Mouse (Mus musculus) heart, embryonic 14.5 days (tissue): ENCODE measurements around the gene Spock1. TPM values are rescaled to one million over a fixed set of nuclear protein-coding genes. Genes with fewer than 3 reads are reported as not detected.

Experiments
- ATAC-seq: fragments of 200-750 bp; cut with Nextera tagmentation; 2 replicates; pipeline ENCODE4 v1.8.0; 2017; ENCODE audit warnings: low read depth, moderate TSS enrichment; ENCODE audit not compliant: insufficient number of reproducible peaks, insufficient read depth, low FRiP score
- H3K27ac ChIP-seq, 2 experiments: fragments of 200-500 bp in 1 of 2; fragments of 300-500 bp in 1 of 2; sonication (generic) in 1 of 2; replicated peaks in 1 of 2; 2 replicates each; pipeline ENCODE4 v1.5.1; 2012 to 2014; ENCODE audit warnings: low read depth in 2 of 2, low read length in 2 of 2, control low read depth in 1 of 2, mild to moderate bottlenecking in 1 of 2, mixed read lengths in 1 of 2; ENCODE audit not compliant: control insufficient read depth in 1 of 2, insufficient read depth in 1 of 2
- H3K27me3 ChIP-seq: fragments of 300-500 bp; sonication (generic); 2 replicates; pipeline ENCODE4 v1.6.1; 2014; ENCODE audit warnings: mild to moderate bottlenecking, low read length, control low read depth; ENCODE audit not compliant: control insufficient read depth, insufficient read depth
- H3K36me3 ChIP-seq: fragments of 300-500 bp; sonication (generic); 2 replicates; pipeline ENCODE4 v1.6.1; 2014; ENCODE audit warnings: mild to moderate bottlenecking, control low read depth, low read length, mixed read lengths; ENCODE audit not compliant: control insufficient read depth, insufficient read depth
- H3K4me1 ChIP-seq, 2 experiments: fragments of 200-500 bp in 1 of 2; fragments of 300-500 bp in 1 of 2; sonication (generic) in 1 of 2; 2 replicates each; pipeline ENCODE4 v1.6.1; 2012 to 2014; ENCODE audit warnings: low read length in 2 of 2, control low read depth in 1 of 2, mixed read lengths in 1 of 2; ENCODE audit not compliant: control insufficient read depth in 2 of 2, insufficient read depth in 2 of 2
- H3K4me2 ChIP-seq: fragments of 300-500 bp; sonication (generic); 2 replicates; pipeline ENCODE4 v1.6.1; 2014; ENCODE audit warnings: mild to moderate bottlenecking, low read length
- H3K4me3 ChIP-seq, 2 experiments: fragments of 200-500 bp in 1 of 2; fragments of 300-500 bp in 1 of 2; sonication (generic) in 1 of 2; 2 replicates each; pipeline ENCODE4 v1.5.1; 2012 to 2014; ENCODE audit warnings: low read length in 2 of 2, mild to moderate bottlenecking in 2 of 2, control low read depth in 1 of 2, low read depth in 1 of 2, moderate library complexity in 1 of 2; ENCODE audit not compliant: control insufficient read depth in 1 of 2, insufficient read depth in 1 of 2
- H3K9ac ChIP-seq: fragments of 300-500 bp; sonication (generic); 2 replicates; pipeline ENCODE4 v1.6.1; 2014; ENCODE audit warnings: mild to moderate bottlenecking, low read length
- H3K9me3 ChIP-seq: fragments of 300-500 bp; sonication (generic); 2 replicates; pipeline ENCODE4 v1.6.1; 2016; ENCODE audit warnings: low read length, control low read depth; ENCODE audit not compliant: control insufficient read depth
- WGBS: fragments of 180-500 bp; shearing (Covaris S2); extraction: QIAGEN DNeasy Blood & Tissue Kit; methylation state at CpG from one replicate; pipeline ENCODE4 v1.1.7; 2014; 5-methylcytosine and 5-hydroxymethylcytosine counted together
- polyA plus RNA-seq: library from polyadenylated mRNA; unstranded; fragments of >200 nt; fragmentation: Nextera tagmentation; extraction: Ambion mirVana; gene quantifications from 2 replicates; pipeline ENCODE4 v1.2.1, GENCODE M21; 2014

Spock1 gene
- polyA plus RNA-seq, 1 experiment from 2014 or later = 0.70 TPM

DNA sequence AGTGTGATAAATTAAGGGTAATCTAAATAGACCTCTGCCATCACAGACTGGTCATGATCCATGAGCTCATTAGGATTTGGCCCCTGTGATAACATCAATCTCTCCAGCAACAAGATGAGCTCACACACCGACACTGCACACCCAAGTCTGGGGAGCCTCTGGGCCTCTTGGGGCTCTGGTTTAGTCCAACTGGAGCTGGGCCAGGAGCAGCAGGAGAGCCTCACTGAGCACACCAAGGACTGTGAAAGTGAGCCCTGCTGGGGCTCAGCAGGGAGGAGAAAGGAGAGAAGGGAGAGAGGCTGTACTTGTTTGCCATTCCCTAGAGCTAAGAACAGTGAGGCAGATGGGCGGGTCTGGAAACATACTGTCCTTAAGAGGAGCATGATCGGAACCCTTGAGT is 248.3 kb downstream of the Spock1 start:
- Histone ChIP-seq H3K9me3 (no peaks in the 10 kb centered on the region), H3K4me3 (no peak overlapping the region), H3K27me3 (no peaks in the 10 kb centered on the region), H3K4me1 (no peaks in the 10 kb centered on the region; a peak in 1 of 4 replicates), H3K27ac (no peak overlapping the region), H3K36me3 (no peaks in the 10 kb centered on the region), H3K4me2 (no peak overlapping the region), H3K9ac (no peak overlapping the region)
- ATAC-seq = no peak
- WGBS = 54% methylated on average over 3 of the region's 3 CpGs

DNA sequence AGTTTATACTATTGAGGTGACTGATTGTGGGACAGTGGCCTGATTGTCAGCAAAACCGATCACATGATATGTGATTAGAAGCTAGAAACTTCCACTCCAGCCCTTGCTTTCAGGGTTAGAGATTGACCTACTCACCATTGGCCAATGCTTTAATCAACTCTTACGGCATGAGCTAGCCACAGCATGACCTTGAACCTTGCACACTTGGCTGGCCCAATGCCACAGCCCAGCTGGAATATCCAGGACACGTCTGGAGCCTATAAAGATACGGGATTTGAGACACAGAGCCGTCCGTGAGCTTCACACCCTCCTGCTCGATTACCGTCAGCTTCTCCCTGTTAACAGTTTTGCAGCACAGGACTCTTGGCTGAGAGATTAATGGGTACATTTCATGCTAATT is 251.5 kb downstream of the Spock1 start:
- Histone ChIP-seq H3K36me3 (no peaks in the 10 kb centered on the region), H3K9ac (no peak overlapping the region), H3K9me3 (no peaks in the 10 kb centered on the region), H3K4me2 (no peak overlapping the region), H3K27me3 (no peaks in the 10 kb centered on the region), H3K4me1 (no peaks in the 10 kb centered on the region; a peak in 1 of 4 replicates), H3K27ac (no peak overlapping the region), H3K4me3 (no peak overlapping the region)
- ATAC-seq = no peak
- 52% methylated on average over 8 of the region's 8 CpGs for WGBS

DNA sequence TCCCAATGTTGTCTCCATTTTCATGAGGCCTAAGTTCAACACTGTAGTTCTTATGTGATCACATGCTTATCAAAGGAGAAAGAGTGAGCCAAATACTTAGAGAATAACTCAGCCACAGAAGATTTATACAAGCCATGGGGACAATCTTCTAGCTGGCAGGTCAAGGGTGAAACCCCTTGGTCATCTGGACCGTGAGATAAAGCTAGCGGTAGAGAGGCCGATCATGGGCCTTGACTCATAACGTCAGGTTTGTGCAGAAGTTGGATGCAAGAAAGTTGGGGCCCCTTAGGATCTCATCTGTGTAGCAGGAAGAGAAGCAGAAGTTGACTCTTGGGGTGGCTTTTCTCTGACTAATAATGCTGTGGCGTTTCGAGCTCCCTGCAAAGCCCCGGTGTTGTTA is 253.8 kb downstream of the Spock1 start:
- no peak for ATAC-seq
- no peaks in the 10 kb centered on the region for H3K27me3 ChIP-seq
- H3K36me3 ChIP-seq = no peaks in the 10 kb centered on the region
- no peak overlapping the region for H3K9ac ChIP-seq
- H3K4me2 ChIP-seq = no peak overlapping the region
- H3K4me1 ChIP-seq = no peaks in the 10 kb centered on the region; a peak in 1 of 4 replicates
- H3K27ac ChIP-seq = no peak overlapping the region
- no peaks in the 10 kb centered on the region for H3K9me3 ChIP-seq
- no peak overlapping the region for H3K4me3 ChIP-seq
- WGBS = 80% methylated on average over 7 of the region's 7 CpGs

DNA sequence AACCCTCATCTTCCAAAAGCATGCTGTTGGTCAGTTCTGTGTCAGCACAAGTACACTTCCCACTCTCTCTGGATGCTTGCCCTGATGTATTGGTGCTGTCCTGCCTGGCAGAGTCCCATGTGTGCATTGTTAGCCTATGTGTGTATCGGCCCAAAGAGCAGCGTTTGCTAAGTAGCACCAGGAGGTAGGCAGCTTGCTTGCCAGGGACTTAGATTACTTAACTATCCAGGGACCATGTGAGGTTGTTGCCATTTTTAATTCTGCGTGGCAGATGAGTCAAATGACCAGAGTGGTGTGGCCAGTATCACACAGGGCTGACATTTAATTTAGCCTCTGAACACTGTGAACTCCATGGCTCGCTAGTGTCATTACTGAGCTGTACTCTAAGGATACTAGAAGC is 256.9 kb downstream of the Spock1 start:
- H3K4me2 ChIP-seq = no peak overlapping the region
- H3K4me1 ChIP-seq = no peaks in the 10 kb centered on the region
- WGBS = 72% methylated on average over 4 of the region's 4 CpGs
- ATAC-seq = no peak
- H3K27ac ChIP-seq = no peak overlapping the region
- no peak overlapping the region for H3K9ac ChIP-seq
- no peaks in the 10 kb centered on the region for H3K27me3 ChIP-seq
- no peaks in the 10 kb centered on the region for H3K36me3 ChIP-seq
- H3K9me3 ChIP-seq = no peaks in the 10 kb centered on the region
- H3K4me3 ChIP-seq = no peak overlapping the region

DNA sequence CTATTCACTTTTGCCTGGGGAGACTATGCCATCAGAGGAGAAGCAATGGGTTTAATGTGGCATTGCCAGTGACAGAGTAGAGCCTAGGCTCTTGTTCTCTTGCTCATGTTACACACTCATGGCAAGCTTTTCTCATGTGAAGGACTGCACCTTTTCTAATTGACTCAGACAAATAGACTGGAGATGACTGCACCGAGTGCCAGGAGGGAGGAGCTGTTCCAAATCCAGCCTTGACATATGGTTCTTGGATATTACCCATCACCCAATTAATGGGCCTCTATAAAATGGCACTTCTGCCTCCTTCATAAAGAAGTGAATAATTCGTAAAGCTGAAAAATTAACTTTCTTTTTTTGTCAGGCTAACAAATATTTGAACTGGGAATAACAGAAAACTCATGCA is 259.3 kb downstream of the Spock1 start:
- H3K9ac ChIP-seq = no peak overlapping the region
- no peak overlapping the region for H3K4me3 ChIP-seq
- H3K4me2 ChIP-seq = no peak overlapping the region
- ATAC-seq = no peak
- H3K4me1 ChIP-seq = no peaks in the 10 kb centered on the region
- H3K27ac ChIP-seq = no peak overlapping the region
- H3K36me3 ChIP-seq = no peaks in the 10 kb centered on the region
- no peaks in the 10 kb centered on the region for H3K27me3 ChIP-seq
- H3K9me3 ChIP-seq = 0 out of 2 replicates have a peak, but pooled peaks cover 3% of the 10 kb centered on the region
- WGBS = 82% methylated on average over 2 of the region's 2 CpGs

DNA sequence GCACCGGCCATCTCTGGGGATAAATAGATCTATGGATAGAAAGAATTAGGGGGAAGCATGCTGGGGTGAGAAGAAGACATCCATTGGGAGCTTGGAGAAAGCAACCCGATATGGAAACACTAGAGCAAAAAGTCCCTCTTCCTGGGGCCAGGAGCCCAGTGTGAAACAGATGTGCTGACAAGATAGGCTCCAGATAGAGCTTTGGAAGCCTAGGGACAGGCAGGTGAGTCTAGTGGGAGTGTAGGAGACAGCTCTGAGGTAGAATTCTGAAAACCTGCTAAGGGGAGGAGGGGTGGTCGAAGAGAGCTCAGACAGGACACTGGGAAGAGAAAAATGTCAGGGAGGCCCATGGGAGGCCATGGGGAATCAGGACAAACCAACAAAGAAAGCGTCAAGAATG is 260.7 kb downstream of the Spock1 start:
- 66% methylated on average over 4 of the region's 4 CpGs for WGBS
- no peak overlapping the region for H3K4me3 ChIP-seq
- H3K27ac ChIP-seq = no peak overlapping the region

DNA sequence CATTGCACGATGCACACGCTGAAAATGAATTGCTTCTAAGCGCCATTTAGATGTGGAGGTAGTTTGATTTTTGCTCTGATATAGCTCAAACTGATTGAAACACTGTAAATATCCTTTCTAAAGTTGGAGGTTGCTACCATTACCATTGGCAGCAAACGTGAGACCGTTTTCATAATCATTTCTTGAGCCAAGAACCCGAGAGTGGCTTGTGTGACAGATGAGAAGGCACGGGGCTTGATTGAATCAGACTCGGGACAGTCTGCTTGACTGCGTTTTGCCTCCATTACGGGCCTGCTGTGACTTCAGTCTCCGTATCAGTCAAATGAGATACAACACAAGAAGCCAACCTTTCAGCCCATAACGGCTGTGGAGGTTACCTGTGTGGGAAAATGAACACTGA is 265.1 kb downstream of the Spock1 start:
- Histone ChIP-seq H3K4me2 (no peak overlapping the region), H3K27me3 (no peaks in the 10 kb centered on the region), H3K9me3 (0 out of 2 replicates have a peak, but pooled peaks cover 3% of the 10 kb centered on the region), H3K4me3 (no peak overlapping the region), H3K36me3 (no peaks in the 10 kb centered on the region), H3K27ac (no peak overlapping the region), H3K9ac (no peak overlapping the region), H3K4me1 (peaks cover 5 to 6% of the 10 kb centered on the region in 2 experiments; a peak in 2 of 4 replicates)
- ATAC-seq = no peak
- WGBS = 86% methylated on average over 12 of the region's 12 CpGs

More for the DNA sequence above, 260.7 kb downstream of the Spock1 start:
- no peaks in the 10 kb centered on the region for H3K4me1 ChIP-seq
- no peak overlapping the region for H3K9ac ChIP-seq
- no peak overlapping the region for H3K4me2 ChIP-seq
- no peaks in the 10 kb centered on the region for H3K27me3 ChIP-seq
- 0 out of 2 replicates have a peak, but pooled peaks cover 3% of the 10 kb centered on the region for H3K9me3 ChIP-seq
- no peaks in the 10 kb centered on the region for H3K36me3 ChIP-seq
- no peak for ATAC-seq

DNA sequence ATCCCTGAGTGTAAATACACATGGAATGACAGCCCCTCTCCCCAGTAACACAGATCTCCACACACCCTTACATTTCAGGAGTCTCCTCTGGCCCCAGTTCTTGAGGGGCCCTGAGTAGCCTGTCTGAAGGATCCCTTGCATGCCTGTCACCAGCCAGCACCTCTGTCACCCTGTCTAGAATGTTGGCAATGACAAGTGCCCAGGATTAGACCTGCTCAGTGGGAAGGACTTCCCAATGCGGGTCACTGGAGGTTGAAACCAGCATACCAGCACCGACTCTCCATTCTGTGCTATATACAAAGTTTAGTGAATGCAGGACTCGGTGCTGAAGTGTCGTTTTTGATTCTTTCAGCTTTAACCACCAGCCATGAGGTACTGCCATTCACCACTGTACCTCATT is 266.5 kb downstream of the Spock1 start:
- peaks cover 5 to 6% of the 10 kb centered on the region in 2 experiments; a peak in 2 of 4 replicates for H3K4me1 ChIP-seq
- H3K36me3 ChIP-seq = no peaks in the 10 kb centered on the region
- no peak overlapping the region for H3K4me2 ChIP-seq
- no peak for ATAC-seq
- whole genome bisulfite sequencing = 54% methylated on average over 4 of the region's 4 CpGs
- H3K4me3 ChIP-seq = no peak overlapping the region
- no peak overlapping the region for H3K9ac ChIP-seq
- 0 out of 2 replicates have a peak, but pooled peaks cover 3% of the 10 kb centered on the region for H3K9me3 ChIP-seq
- H3K27ac ChIP-seq = no peak overlapping the region
- H3K27me3 ChIP-seq = no peaks in the 10 kb centered on the region
